Comparison of ENCODE assay signal across 17 mouse cellular contexts in the genomic region with DNA sequence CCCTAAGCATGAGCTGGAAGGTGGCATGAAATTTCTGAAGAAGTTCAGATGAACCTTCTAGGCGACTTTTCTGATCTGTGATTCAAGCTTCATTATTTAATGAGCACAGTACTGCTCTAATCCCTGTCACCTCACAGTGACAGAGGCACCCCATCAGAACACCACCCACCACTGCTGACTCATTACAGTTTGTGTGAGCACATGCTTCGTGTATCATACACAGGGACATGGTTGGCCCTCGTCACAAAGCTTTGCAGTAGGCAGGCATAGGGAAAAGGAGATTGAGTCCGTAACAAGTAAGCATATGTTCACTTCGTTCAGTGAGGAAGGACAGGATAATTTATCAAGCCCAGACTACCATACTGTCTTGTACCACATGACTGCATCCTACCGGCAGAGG.
"Had no signal": no experiment of that assay in that cellular context is flagged by ENCODE, and none has a peak within 500 bp of the region (broad histone marks: within the 10 kb centered on the region; RNA-seq: fewer than 3 reads in every experiment).

No protein-coding gene starts in this region.

- H3K4me1 ChIP-seq: liver, embryonic 13.5 days; neural tube, embryonic 12.5 days; neural tube, embryonic 15.5 days had no signal

- H3K4me3 ChIP-seq: liver, embryonic 13.5 days; midbrain, embryonic 12.5 days; midbrain, embryonic 15.5 days; neural tube, embryonic 12.5 days; neural tube, embryonic 15.5 days had no signal

- H3K36me3 ChIP-seq: liver, embryonic 13.5 days; midbrain, embryonic 12.5 days; midbrain, embryonic 15.5 days; neural tube, embryonic 12.5 days; neural tube, embryonic 15.5 days had no signal

- H3K27ac ChIP-seq: kidney, postnatal 0 days; liver, embryonic 13.5 days; midbrain, embryonic 12.5 days; midbrain, embryonic 15.5 days; neural tube, embryonic 12.5 days; neural tube, embryonic 15.5 days; stomach, postnatal 0 days had no signal

- H3K9me3 ChIP-seq: liver, embryonic 13.5 days; midbrain, embryonic 12.5 days; midbrain, embryonic 15.5 days; neural tube, embryonic 12.5 days; neural tube, embryonic 15.5 days had no signal

- DNase-seq: kidney, adult 2 months; kidney, postnatal 25 days; liver, embryonic 13.5 days; lung, adult 2 months; lung, postnatal 14 days; lung, postnatal 4 days; retina, postnatal 1 day; right cerebral cortex, postnatal 4 days; thymus, adult 2 months; thymus, postnatal 14 days; thymus, postnatal 4 days had no signal

- H3K27me3 ChIP-seq: liver, embryonic 13.5 days; midbrain, embryonic 12.5 days; midbrain, embryonic 15.5 days; neural tube, embryonic 12.5 days; neural tube, embryonic 15.5 days had no signal
